Mouse (Mus musculus) hindbrain, embryonic 15.5 days (tissue): ENCODE measurements at regions not wholly inside any gene's neighbourhood (a gene's known extent, or its start where the extent isn't known, plus 50 kb on each side); places are given as distances from the start of the nearest gene placed in this dataset.

Source experiments
- ATAC-seq: fragments of 200-750 bp; cut with Nextera tagmentation; 2 replicates; pipeline ENCODE4 v1.8.0; 2017; ENCODE audit warnings: low read depth, moderate number of reproducible peaks, moderate TSS enrichment; ENCODE audit not compliant: low FRiP score
- H3K27ac ChIP-seq: fragments of 300-500 bp; sonication (generic); replicated peaks from 2 replicates; pipeline ENCODE4 v1.5.1; 2015; ENCODE audit warnings: mild to moderate bottlenecking, inconsistent platforms
- H3K27me3 ChIP-seq: fragments of 300-500 bp; sonication (generic); 2 replicates; pipeline ENCODE4 v1.6.1; 2015; ENCODE audit warnings: control low read depth, inconsistent platforms
- H3K36me3 ChIP-seq: fragments of 300-500 bp; sonication (generic); 2 replicates; pipeline ENCODE4 v1.6.1; 2015; ENCODE audit warnings: control low read depth, inconsistent platforms
- H3K4me1 ChIP-seq: fragments of 300-500 bp; sonication (generic); replicated peaks from 2 replicates; pipeline ENCODE4 v1.6.1; 2015; ENCODE audit warnings: control low read depth, inconsistent platforms
- H3K4me2 ChIP-seq: fragments of 300-500 bp; sonication (generic); 2 replicates; pipeline ENCODE4 v1.6.1; 2015; ENCODE audit warnings: moderate library complexity, mild to moderate bottlenecking, inconsistent platforms
- H3K4me3 ChIP-seq: fragments of 300-500 bp; sonication (generic); 2 replicates; pipeline ENCODE4 v1.5.1; 2015; ENCODE audit warnings: mild to moderate bottlenecking, inconsistent platforms
- H3K9ac ChIP-seq: fragments of 300-500 bp; sonication (generic); 2 replicates; pipeline ENCODE4 v1.6.1; 2015; ENCODE audit warnings: inconsistent platforms
- H3K9me3 ChIP-seq: fragments of 300-500 bp; sonication (generic); 2 replicates; pipeline ENCODE4 v1.6.1; 2016; ENCODE audit warnings: control low read depth, inconsistent platforms
- WGBS: fragments of 180-500 bp; shearing (Covaris S2); methylation state at CpG from one replicate; pipeline ENCODE4 v1.1.7; 2015; 5-methylcytosine and 5-hydroxymethylcytosine counted together

DNA sequence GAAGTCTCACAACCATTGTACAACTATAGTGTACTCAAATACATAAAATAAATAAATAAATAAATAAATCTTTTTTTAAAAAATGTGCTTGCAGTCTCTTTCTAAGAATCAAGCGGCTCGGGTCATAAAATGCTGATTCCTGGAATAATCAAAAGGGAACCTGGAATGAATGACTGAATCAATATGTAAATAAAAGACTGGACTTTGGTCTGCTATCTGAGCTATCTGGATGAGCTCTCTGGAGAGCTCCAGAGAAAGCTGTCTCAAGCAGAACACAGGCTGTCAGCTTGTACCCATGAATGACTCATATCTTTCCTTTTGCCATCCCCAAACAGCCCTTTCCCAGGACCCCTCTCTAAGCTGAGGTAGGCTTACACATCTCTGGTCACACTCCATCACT, 75.8 kb upstream of the Pias1 start:
- ATAC-seq: no peak
- peaks cover 7% of the 10 kb centered on the region; the same call in 1 of the 2 replicates for H3K9me3 ChIP-seq
- 99% methylated on average over 2 of the region's 2 CpGs for WGBS
- peaks cover 11% of the 10 kb centered on the region for H3K4me1 ChIP-seq
- H3K4me2 ChIP-seq: no peak overlapping the region
- H3K36me3 ChIP-seq: no peaks in the 10 kb centered on the region
- no peaks in the 10 kb centered on the region for H3K27me3 ChIP-seq
- H3K4me3 ChIP-seq: no peak overlapping the region
- H3K27ac ChIP-seq: no peak overlapping the region
- H3K9ac ChIP-seq: no peak overlapping the region

- Histone ChIP-seq H3K27ac (no peak overlapping the region), H3K9me3 (peaks cover 7% of the 10 kb centered on the region; the same call in 1 of the 2 replicates), H3K4me1 (peaks cover 13% of the 10 kb centered on the region), H3K4me3 (no peak overlapping the region), H3K9ac (no peak overlapping the region), H3K4me2 (no peak overlapping the region), H3K27me3 (no peaks in the 10 kb centered on the region), H3K36me3 (no peaks in the 10 kb centered on the region)
- 93% methylated on average over 5 of the region's 5 CpGs for WGBS
- ATAC-seq: no peak
These were observed 73.0 kb upstream of the Pias1 start for GRCm38 (mm10) chr9:63060740-63061139.

- peak; percentile 87 for ATAC-seq
- no peaks in the 10 kb centered on the region for H3K27me3 ChIP-seq
- H3K9ac ChIP-seq: no peak overlapping the region
- H3K4me1 ChIP-seq: peaks cover 13% of the 10 kb centered on the region
- H3K27ac ChIP-seq: peak overlapping the region; percentile 63
- no peaks in the 10 kb centered on the region for H3K36me3 ChIP-seq
- peaks cover 7% of the 10 kb centered on the region; the same call in 1 of the 2 replicates for H3K9me3 ChIP-seq
- WGBS: 2% methylated on average over 10 of the region's 10 CpGs
- peak overlapping the region; percentile 49 for H3K4me2 ChIP-seq
- H3K4me3 ChIP-seq: peak overlapping the region; percentile 13
These were observed 71.6 kb upstream of the Pias1 start for GRCm38 (mm10) chr9:63059234-63059842.

- Histone ChIP-seq H3K4me2 (peak overlapping the region; percentile 49), H3K9me3 (peaks cover 7% of the 10 kb centered on the region; the same call in 1 of the 2 replicates), H3K36me3 (no peaks in the 10 kb centered on the region), H3K27ac (peak overlapping the region; percentile 63), H3K4me1 (peaks cover 13% of the 10 kb centered on the region), H3K27me3 (no peaks in the 10 kb centered on the region), H3K4me3 (peak overlapping the region; percentile 13), H3K9ac (no peak overlapping the region)
- WGBS: 25% methylated on average over 16 of the region's 16 CpGs
- no peak; the same call in 1 of the 2 replicates for ATAC-seq
These were observed 70.9 kb upstream of the Pias1 start for GRCm38 (mm10) chr9:63058506-63059233.

GRCm38 (mm10) chr9:63056695-63057349, 69.1 kb upstream of the Pias1 start:
- no peaks in the 10 kb centered on the region for H3K27me3 ChIP-seq
- no peak overlapping the region for H3K4me3 ChIP-seq
- 83% methylated on average over 9 of the region's 9 CpGs for WGBS
- no peaks in the 10 kb centered on the region for H3K36me3 ChIP-seq
- H3K9me3 ChIP-seq: no peaks in the 10 kb centered on the region
- ATAC-seq: no peak
- peaks cover 13% of the 10 kb centered on the region for H3K4me1 ChIP-seq
- no peak overlapping the region for H3K9ac ChIP-seq
- no peak overlapping the region for H3K4me2 ChIP-seq
- no peak overlapping the region for H3K27ac ChIP-seq

GRCm38 (mm10) chr9:63052181-63052580, 64.5 kb upstream of the Pias1 start:
- Histone ChIP-seq H3K27me3 (no peaks in the 10 kb centered on the region), H3K4me3 (no peak overlapping the region), H3K4me2 (no peak overlapping the region), H3K9me3 (no peaks in the 10 kb centered on the region), H3K36me3 (no peaks in the 10 kb centered on the region), H3K27ac (no peak overlapping the region), H3K4me1 (no peaks in the 10 kb centered on the region), H3K9ac (no peak overlapping the region)
- WGBS: 40% methylated on average over 4 of the region's 4 CpGs
- ATAC-seq: no peak

- Histone ChIP-seq H3K9me3 (no peaks in the 10 kb centered on the region), H3K4me1 (no peaks in the 10 kb centered on the region), H3K36me3 (no peaks in the 10 kb centered on the region), H3K9ac (no peak overlapping the region), H3K4me2 (no peak overlapping the region), H3K4me3 (no peak overlapping the region), H3K27ac (no peak overlapping the region), H3K27me3 (no peaks in the 10 kb centered on the region)
- ATAC-seq: no peak
- 88% methylated on average over 4 of the region's 4 CpGs for WGBS
These were observed 63.9 kb upstream of the Pias1 start for GRCm38 (mm10) chr9:63051631-63052030.

GRCm38 (mm10) chr9:63049290-63049689, 61.6 kb upstream of the Pias1 start:
- Histone ChIP-seq H3K27ac (no peak overlapping the region), H3K9me3 (no peaks in the 10 kb centered on the region), H3K4me2 (no peak overlapping the region), H3K9ac (no peak overlapping the region), H3K36me3 (no peaks in the 10 kb centered on the region), H3K27me3 (no peaks in the 10 kb centered on the region), H3K4me1 (no peaks in the 10 kb centered on the region), H3K4me3 (no peak overlapping the region)
- no peak for ATAC-seq
- WGBS: 91% methylated on average over 5 of the region's 5 CpGs

DNA sequence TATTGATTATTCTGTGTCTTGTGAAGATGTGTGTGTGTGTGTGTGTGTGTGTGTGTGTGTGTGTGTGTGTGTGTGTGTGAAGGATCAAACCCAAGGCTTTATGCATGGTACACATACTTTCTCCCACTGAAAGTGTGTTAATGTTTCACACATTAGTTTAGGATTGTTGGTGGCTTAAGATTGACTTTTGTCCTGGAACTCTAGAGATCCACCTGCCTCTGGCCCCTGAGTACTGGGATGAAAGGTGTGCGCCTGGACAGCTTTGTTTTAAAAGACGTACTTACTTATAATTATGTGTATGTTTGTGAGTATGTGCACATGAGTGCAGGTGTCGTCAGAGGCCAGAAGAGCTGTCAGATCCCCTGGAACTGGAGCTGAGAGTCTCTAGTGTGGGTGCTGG, 59.3 kb upstream of the Pias1 start:
- H3K27me3 ChIP-seq: no peaks in the 10 kb centered on the region
- no peak overlapping the region for H3K4me3 ChIP-seq
- no peak overlapping the region for H3K4me2 ChIP-seq
- no peak overlapping the region for H3K27ac ChIP-seq
- H3K36me3 ChIP-seq: no peaks in the 10 kb centered on the region
- WGBS: 89% methylated on average over 3 of the region's 3 CpGs
- H3K4me1 ChIP-seq: no peaks in the 10 kb centered on the region; the same call in 1 of the 2 replicates
- H3K9me3 ChIP-seq: no peaks in the 10 kb centered on the region
- ATAC-seq: no peak
- H3K9ac ChIP-seq: no peak overlapping the region

GRCm38 (mm10) chr9:63045531-63045930, 57.8 kb upstream of the Pias1 start:
- no peaks in the 10 kb centered on the region for H3K36me3 ChIP-seq
- 91% methylated on average over 4 of the region's 4 CpGs for WGBS

DNA sequence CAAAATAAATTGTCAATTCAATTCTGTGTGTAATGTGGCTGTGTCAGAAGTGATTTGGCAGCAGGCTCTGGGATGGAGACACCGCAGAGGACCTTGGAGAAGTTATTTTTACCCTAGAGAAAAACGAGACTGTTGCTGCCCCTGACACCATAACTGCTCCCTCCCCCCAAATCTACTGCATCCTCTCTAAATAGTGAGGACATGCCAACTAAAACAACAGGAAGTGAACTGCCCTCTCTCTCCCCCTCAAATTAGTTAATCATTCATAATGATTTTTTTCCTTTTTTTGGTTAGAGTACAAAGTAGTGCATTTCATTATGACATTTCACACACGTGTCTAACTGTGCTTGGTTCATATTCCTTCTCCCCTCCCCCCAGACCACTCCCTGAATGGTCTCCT, 55.6 kb upstream of the Pias1 start:
- Histone ChIP-seq H3K9me3 (no peaks in the 10 kb centered on the region), H3K36me3 (no peaks in the 10 kb centered on the region), H3K4me2 (no peak overlapping the region), H3K27ac (no peak overlapping the region), H3K4me1 (no peaks in the 10 kb centered on the region; the same call in 1 of the 2 replicates), H3K4me3 (no peak overlapping the region), H3K27me3 (no peaks in the 10 kb centered on the region), H3K9ac (no peak overlapping the region)
- no peak for ATAC-seq
- 57% methylated on average over 3 of the region's 3 CpGs for WGBS

More at GRCm38 (mm10) chr9:63045531-63045930, 57.8 kb upstream of the Pias1 start:
- Histone ChIP-seq H3K4me2 (no peak overlapping the region), H3K27me3 (no peaks in the 10 kb centered on the region), H3K27ac (no peak overlapping the region), H3K9ac (no peak overlapping the region), H3K4me3 (no peak overlapping the region), H3K9me3 (no peaks in the 10 kb centered on the region), H3K4me1 (no peaks in the 10 kb centered on the region; the same call in 1 of the 2 replicates)
- no peak for ATAC-seq

DNA sequence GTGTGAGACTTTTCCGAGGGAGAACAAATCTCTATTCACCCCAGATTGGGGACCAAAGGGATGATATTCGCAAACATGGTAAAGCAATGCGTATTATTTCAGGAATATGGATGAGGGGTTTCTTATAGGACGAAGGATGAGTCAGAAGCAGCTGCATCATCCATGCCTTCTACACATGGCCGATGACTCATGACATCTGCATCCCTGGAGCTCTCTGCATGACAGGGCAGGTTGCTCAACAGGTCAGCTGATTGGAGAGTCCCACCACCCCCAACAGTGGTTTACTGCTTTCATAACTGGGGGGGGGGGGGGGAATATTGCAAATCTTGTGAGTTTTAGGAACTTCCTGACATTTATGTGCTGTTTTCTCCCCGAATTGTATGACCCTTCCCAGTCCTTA, 50.3 kb upstream of the Pias1 start:
- Histone ChIP-seq H3K4me1 (no peaks in the 10 kb centered on the region; the same call in 1 of the 2 replicates), H3K9ac (no peak overlapping the region), H3K9me3 (no peaks in the 10 kb centered on the region), H3K4me2 (no peak overlapping the region), H3K27me3 (no peaks in the 10 kb centered on the region), H3K4me3 (no peak overlapping the region), H3K27ac (no peak overlapping the region), H3K36me3 (no peaks in the 10 kb centered on the region)
- WGBS: 93% methylated on average over 6 of the region's 6 CpGs
- no peak for ATAC-seq
